Mouse (Mus musculus): ENCODE results near the gene Caprin1. TPM values are rescaled to one million over a fixed set of nuclear protein-coding genes. Genes with fewer than 3 reads are reported as not detected.

The Caprin1 gene
- polyA plus RNA-seq (2015; fragmentation: Nextera tagmentation; extraction: Ambion mirVana), result 212 and 231 TPM in 2 replicates

- DNase-seq (ENCODE audit: low spot score), result peak; percentile 93
These were observed at the start of gene Caprin1 for GRCm38 (mm10) chr2:103797491-103798009. Gene Caprin1, minus strand, starts transcription at chr2:103797649.

DNA sequence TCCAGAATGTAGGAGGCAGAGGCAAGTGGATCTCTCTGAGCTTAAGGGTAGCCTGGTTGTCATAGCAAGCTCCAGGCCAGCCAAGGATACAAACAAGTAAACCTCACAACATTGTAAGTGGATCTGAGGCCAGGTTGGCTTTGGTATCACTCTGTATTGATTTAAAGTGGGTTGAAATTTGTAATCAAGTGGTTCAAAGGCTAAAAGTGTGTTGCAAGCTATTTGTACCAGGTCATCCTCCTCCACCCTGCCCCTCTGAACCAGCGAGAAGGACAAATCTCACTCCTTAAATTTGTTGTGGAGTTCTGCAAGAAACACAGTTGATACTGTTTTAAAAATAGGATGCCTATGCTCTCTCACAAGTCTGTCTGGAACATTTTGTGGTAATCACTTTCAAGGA is 49.4 kb upstream of the Caprin1 start:
- no peak for DNase-seq (ENCODE audit: low spot score)

DNA sequence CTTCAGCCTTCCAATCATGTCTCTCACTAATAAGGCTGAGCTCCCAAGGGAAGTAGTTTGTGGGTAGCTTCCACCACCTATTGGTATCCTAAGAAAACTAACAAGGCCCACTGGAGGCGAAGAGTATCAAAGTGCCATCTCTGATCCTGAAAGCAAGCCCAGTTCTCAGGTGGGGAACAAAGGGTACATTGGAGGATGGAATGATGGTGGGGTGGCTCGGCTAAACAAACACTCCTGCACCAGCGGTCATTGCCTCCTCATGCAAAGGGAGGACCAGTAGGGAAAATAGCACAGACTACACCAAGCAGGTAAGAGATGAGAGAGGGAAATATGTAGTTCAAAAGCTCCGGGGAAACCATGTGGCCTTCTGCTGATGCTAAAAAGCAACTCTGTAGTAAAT is 48.8 kb upstream of the Caprin1 start:
- no peak for DNase-seq (ENCODE audit: low spot score)

DNA sequence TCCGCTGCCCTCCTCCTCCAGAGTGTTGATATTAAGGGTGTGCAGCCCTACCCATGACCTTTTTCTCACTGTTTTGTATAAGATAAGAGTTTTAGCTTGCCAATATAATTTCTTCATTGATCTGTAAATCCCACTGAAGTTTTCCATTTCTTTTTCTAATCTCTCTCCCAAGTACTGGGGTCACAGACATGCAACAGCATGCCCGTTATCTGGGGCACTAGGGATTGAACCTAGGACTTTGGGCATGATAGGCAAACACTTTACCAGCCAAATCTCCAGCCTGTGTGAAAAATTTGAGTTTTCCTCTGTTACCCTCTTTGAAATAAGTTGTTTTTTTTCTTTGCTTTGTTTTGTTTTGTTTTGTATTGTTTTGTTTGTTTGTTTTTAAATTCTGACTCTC is 46.6 kb upstream of the Caprin1 start:
- no peak for DNase-seq (ENCODE audit: low spot score)

DNA sequence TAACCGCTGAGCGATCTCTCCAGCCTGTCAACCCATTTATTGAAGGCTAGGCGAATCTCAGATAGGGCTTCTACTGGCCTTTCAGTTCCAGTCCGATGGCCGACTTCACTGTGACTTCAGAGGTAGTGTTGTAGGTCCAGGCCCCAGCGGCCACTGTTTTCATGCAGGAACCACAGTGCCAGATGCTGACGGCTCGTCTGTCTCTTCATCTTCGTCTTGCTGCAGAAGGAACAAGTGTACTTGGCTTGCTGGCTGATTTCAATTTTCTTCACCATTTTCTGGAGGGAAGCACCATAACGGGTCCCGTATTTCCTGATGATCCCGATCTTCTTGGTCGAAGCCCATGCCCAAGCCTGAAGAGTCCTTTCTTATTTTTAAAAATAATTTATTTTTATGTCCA is 45.9 kb upstream of the Caprin1 start:
- DNase-seq (ENCODE audit: low spot score), result no peak

DNA sequence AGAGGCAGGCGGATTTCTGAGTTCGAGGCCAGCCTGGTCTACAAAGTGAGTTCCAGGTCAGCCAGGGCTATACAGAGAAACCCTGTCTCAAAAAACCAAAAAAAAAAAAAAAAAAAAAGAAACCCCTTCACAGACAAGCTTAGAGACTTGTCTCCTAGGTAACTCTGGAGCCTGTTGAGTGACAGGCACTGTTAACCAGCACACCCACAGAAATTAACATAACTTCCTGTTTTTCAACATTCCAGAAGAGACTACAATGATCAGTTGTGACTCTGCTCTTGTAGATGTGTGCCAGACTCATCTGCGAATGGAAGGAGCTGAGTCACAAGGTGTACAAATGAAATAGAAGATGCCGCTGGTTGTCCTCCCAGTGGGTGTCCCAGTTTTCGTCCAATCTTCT is 44.9 kb upstream of the Caprin1 start:
- no peak for DNase-seq (ENCODE audit: low spot score)

- peak; percentile 6 for DNase-seq (ENCODE audit: low spot score)
These were observed 41.0 kb upstream of the Caprin1 start for GRCm38 (mm10) chr2:103838483-103838882.

DNA sequence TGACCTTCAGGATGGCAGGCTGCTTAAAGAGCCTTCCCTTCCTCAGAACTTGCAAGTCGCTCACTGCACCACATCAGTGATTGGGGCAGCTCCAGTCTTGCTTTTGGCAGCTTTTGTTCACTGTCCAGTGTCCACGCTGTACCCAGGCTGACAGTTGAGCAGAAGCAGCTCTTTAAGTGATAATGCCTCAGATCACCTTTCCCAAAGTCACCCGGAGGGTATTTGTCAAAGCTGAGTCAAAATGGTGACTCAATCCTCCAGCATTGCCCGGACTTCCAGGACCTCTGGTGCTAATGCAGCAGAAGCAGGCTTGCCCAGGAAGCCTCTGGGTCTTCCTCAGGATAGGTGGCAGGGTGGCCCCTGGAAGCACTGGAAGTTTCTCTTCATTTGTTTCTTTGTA is 39.7 kb upstream of the Caprin1 start:
- no peak for DNase-seq (ENCODE audit: low spot score)

- DNase-seq (ENCODE audit: low spot score), result no peak
These were observed 38.4 kb upstream of the Caprin1 start for GRCm38 (mm10) chr2:103835614-103836395.

GRCm38 (mm10) chr2:103833816-103834445 is 36.5 kb upstream of the Caprin1 start:
- DNase-seq (ENCODE audit: low spot score), result no peak

DNA sequence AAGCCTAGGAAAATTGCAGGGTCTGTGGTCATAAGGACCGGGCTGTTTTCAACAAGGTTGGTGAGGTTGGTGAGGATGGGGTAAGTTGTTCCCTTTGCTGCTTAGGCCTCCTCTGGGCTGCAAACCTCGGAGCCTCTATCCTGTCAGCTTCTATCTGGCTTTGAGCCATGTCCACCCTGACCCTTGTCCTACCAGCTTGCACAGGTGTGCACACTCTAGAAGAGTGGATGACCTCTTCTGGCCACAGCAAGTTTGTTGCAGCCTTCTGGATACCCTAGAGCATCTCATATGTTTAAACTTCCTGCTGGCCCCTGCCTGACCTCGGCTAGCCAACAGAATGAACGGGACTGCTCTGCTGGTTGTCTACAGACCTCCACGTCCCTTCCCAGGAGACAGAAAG is 35.5 kb upstream of the Caprin1 start:
- DNase-seq (ENCODE audit: low spot score), result no peak

DNA sequence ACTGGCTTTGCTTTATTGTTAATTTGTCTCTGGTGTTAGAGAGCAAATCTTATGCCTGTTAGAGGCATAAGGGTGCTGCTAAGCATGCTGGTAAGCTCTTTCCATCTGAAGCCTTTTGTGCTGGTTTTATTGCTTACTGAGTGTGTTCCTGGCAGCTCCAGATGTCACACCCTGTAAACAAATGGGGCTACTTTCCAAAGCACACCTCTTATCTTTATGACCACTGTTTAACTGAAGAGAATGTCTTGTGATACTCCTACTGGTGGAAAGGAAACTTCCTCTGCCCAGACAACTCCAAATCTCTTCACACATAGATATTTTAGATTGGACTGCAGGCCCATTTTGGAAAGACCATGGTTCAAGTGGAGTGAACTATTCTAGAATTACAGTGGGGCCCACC is 31.5 kb upstream of the Caprin1 start:
- DNase-seq (ENCODE audit: low spot score), result no peak

- DNase-seq (ENCODE audit: low spot score), result no peak
These were observed 27.5 kb upstream of the Caprin1 start for GRCm38 (mm10) chr2:103824916-103825315.

GRCm38 (mm10) chr2:103822560-103822959 is 25.1 kb upstream of the Caprin1 start:
- no peak for DNase-seq (ENCODE audit: low spot score)

DNA sequence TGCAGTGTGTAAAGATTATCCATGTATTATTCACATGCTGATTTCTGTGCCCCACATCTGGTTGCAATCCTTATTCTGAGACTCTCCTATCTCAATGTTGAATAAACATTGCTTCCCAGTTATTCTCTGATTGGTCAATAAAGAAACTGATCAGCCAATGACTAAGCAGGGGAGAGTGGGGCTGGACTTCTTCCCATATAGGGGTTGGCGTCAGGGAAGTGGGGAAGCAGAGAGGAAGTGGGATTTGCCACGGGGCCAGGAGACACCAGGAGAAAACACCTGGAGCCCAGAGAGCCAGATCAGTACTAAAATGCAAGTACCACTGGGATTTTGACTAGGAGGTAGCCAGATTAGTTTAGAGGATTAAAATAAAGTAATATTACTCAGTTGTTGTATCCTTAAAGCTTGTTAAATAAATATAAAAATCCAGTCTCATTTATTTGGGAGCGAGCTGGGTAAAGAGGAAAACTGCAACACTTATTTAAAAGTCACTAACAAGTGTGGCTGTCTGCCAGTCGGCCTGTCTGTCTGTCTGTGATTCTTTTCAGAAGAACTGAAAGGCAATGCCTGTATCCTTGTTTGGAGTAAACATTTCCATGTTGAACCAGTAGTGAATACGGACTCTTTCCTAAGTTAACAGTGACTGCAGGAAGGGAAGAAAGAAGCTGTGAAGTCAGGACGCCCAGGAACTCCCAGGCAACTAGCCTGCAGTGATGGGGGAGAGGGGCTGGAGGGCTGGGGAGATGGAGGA is 19.9 kb upstream of the Caprin1 start:
- DNase-seq (ENCODE audit: low spot score), result no peak

DNA sequence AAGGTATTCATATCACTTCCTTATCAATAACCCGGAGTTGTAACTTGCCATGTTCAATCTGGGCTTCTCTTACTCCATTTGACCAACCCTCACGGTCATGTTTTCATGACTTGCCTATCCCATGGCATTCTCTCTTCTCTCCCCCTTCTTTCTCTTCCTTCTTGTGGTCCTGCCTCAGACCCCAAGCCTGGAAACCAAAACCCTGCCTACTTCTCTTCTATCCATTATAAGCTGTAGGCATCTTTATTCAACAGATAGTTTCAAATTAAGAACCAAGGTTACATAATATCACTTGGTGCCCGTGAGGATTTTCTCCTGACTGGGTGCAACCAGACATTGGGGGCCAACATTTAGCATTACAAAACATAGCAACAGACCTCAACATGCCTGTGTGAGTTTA is 18.5 kb upstream of the Caprin1 start:
- DNase-seq (ENCODE audit: low spot score), result no peak

DNA sequence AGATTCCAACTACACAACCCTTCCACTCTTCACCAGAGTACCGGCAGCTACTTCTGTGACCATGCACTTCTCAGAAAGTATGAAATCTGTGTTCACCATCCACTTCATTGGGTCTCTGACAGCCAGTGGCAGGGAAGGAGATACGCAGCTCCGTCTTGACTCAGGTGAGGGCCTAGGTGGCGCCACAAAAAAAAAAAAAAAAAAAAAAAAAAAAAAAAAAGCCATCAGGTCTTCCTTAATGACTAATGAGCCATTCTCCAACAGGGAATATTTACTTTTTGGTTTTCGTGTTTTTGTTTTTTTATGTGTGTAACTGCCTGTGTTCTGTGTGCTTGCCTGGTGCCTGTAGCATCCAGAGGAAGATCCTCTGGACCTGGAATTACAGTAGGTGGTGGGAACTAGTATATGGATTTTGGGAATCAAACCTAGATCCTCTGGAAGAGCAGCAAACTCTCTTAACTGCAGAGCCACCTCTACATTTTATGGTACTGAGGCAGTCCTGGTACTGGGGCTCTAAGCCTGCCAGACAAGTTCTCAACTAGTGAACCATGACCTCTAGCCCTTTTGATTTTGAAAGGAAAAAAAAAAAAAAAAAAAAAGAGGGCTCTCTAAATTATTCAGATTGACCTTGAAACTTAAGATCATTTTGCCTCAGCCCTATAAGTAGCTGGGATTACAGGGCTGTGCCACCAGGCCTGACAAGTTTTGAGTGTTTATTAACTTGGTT is 14.2 kb upstream of the Caprin1 start:
- no peak for DNase-seq (ENCODE audit: low spot score)

GRCm38 (mm10) chr2:103810412-103810811 is 13.0 kb upstream of the Caprin1 start:
- no peak for DNase-seq (ENCODE audit: low spot score)

DNA sequence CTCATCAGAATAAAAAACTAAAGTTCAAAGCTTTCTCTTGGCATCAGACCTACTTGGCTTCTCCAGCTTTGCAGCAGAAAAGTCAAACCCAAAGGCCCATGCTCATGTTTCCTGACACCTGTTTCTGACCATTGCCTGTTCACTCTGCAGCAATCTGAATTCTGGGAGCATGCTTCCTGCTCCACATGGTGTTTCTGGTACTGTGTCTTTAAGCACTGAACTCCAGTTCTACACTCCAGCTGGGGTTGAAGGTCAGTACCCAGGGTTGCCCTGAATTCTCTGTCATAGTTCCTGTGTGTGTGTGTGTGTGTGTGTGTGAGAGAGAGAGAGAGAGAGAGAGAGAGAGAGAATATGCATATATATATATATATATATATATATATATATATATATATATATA is 11.0 kb upstream of the Caprin1 start:
- no peak for DNase-seq (ENCODE audit: low spot score)

- DNase-seq (ENCODE audit: low spot score), result no peak
These were observed 6.5 kb upstream of the Caprin1 start for GRCm38 (mm10) chr2:103803770-103804530.

DNA sequence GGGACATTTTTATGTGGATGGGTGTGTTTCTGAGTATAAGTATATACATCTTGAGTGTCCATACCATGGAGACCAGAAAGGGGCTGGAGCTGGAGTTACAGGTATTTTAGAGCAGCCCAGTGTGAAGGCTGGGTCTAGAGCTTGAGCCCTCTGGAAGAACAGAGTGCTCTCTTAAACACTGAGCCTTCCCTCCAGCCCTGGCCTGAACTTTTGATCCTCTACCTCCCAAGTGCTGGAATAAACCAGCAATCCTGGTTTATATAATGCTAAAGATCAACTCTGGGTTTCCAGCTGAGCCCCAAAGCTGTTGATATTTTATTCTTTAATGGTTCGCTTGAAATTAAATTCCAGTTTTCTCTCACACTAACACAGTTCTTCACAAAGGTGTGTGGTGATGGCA is 5.0 kb upstream of the Caprin1 start:
- no peak for DNase-seq (ENCODE audit: low spot score)

All from thymus, postnatal 0 days (tissue).